Mouse (Mus musculus) embryonic facial prominence, embryonic 14.5 days (tissue): Measurements from ENCODE around the gene Palm. TPM values are rescaled to one million over a fixed set of nuclear protein-coding genes. Genes with fewer than 3 reads are reported as not detected.

Experiments
- ATAC-seq: fragments of 200-750 bp; cut with Nextera tagmentation; 2 replicates; pipeline ENCODE4 v1.8.0; 2017; ENCODE audit warnings: low read depth, moderate number of reproducible peaks, moderate TSS enrichment
- DNase-seq: peaks from one replicate; pipeline ENCODE4 v3.0.0-alpha.2; 2015; ENCODE audit warnings: low spot score
- H3K27ac ChIP-seq: fragments of 300-500 bp; sonication (generic); replicated peaks from 2 replicates; pipeline ENCODE4 v1.5.1; 2014; ENCODE audit warnings: low read depth, mild to moderate bottlenecking, low read length, moderate library complexity
- H3K27me3 ChIP-seq: fragments of 300-500 bp; sonication (generic); replicated peaks from 2 replicates; pipeline ENCODE4 v1.6.1; 2014; ENCODE audit warnings: low read length; ENCODE audit not compliant: control insufficient read depth, insufficient read depth
- H3K36me3 ChIP-seq: fragments of 300-500 bp; sonication (generic); 2 replicates; pipeline ENCODE4 v1.6.1; 2014; ENCODE audit warnings: low read length, mixed read lengths; ENCODE audit not compliant: control insufficient read depth, insufficient read depth
- H3K4me1 ChIP-seq: fragments of 300-500 bp; sonication (generic); 2 replicates; pipeline ENCODE4 v1.6.1; 2014; ENCODE audit warnings: antibody characterized with exemption, low read length; ENCODE audit not compliant: control insufficient read depth, insufficient read depth
- H3K4me2 ChIP-seq: fragments of 300-500 bp; sonication (generic); 2 replicates; pipeline ENCODE4 v1.6.1; 2014; ENCODE audit warnings: low read depth, mild to moderate bottlenecking, low read length, moderate library complexity, mixed read lengths
- H3K4me3 ChIP-seq: fragments of 300-500 bp; sonication (generic); 2 replicates; pipeline ENCODE4 v1.5.1; 2014; ENCODE audit warnings: low read depth, mild to moderate bottlenecking, low read length
- H3K9ac ChIP-seq: fragments of 300-500 bp; sonication (generic); 2 replicates; pipeline ENCODE4 v1.6.1; 2014; ENCODE audit warnings: low read depth, mild to moderate bottlenecking, low read length, moderate library complexity, mixed read lengths
- H3K9me3 ChIP-seq: fragments of 300-500 bp; sonication (generic); 2 replicates; pipeline ENCODE4 v1.6.1; 2016; ENCODE audit warnings: low read length; ENCODE audit not compliant: control insufficient read depth
- WGBS: fragments of 180-500 bp; shearing (Covaris S2); extraction: QIAGEN DNeasy Blood & Tissue Kit; methylation state at CpG from one replicate; pipeline ENCODE4 v1.1.7; 2014; 5-methylcytosine and 5-hydroxymethylcytosine counted together
- polyA plus RNA-seq: library from polyadenylated mRNA; unstranded; fragments of >200 nt; fragmentation: Nextera tagmentation; extraction: Ambion mirVana; gene quantifications from 2 replicates; pipeline ENCODE4 v1.2.1, GENCODE M21; 2014

Palm gene
- polyA plus RNA-seq, 1 experiment from 2014 or later = 62.5 TPM

GRCm38 (mm10) chr10:79820277-79820676 is 26.9 kb downstream of the Palm start:
- H3K9ac ChIP-seq = no peak overlapping the region
- H3K9me3 ChIP-seq = no peaks in the 10 kb centered on the region
- peaks cover 10% of the 10 kb centered on the region for H3K4me1 ChIP-seq
- no peaks in the 10 kb centered on the region for H3K27me3 ChIP-seq
- H3K36me3 ChIP-seq = peaks cover 39% of the 10 kb centered on the region
- no peak overlapping the region for H3K4me2 ChIP-seq
- no peak for DNase-seq
- no peak overlapping the region for H3K27ac ChIP-seq
- WGBS = 79% methylated on average over 6 of the region's 8 CpGs
- ATAC-seq = no peak
- H3K4me3 ChIP-seq = no peak overlapping the region

GRCm38 (mm10) chr10:79820782-79821181 is 27.4 kb downstream of the Palm start, which contains the start of gene Misp:
Misp (plus strand) TSS chr10:79820989.
- no peak for ATAC-seq

GRCm38 (mm10) chr10:79821731-79822130 is 28.4 kb downstream of the Palm start:
- DNase-seq (no peak), ATAC-seq (no peak)
- Histone ChIP-seq H3K4me2 (no peak overlapping the region), H3K9me3 (no peaks in the 10 kb centered on the region), H3K27me3 (no peaks in the 10 kb centered on the region), H3K36me3 (peaks cover 26% of the 10 kb centered on the region), H3K9ac (peak overlapping the region; percentile 57; the same call in 1 of the 2 replicates), H3K4me1 (peaks cover 10% of the 10 kb centered on the region), H3K4me3 (no peak overlapping the region), H3K27ac (peak overlapping the region; percentile 65)
- WGBS = 88% methylated on average over 12 of the region's 12 CpGs

More at GRCm38 (mm10) chr10:79820782-79821181, 27.4 kb downstream of the Palm start, which contains the start of gene Misp:
- no peaks in the 10 kb centered on the region for H3K27me3 ChIP-seq
- peak within 1 kb of the TSS; percentile 65; the same call in 1 of the 2 replicates for H3K27ac ChIP-seq
- H3K9ac ChIP-seq = no peak within 1 kb of the TSS
- H3K4me2 ChIP-seq = no peak within 1 kb of the TSS
- WGBS = 76% methylated on average over 11 of the region's 11 CpGs
- peaks cover 10% of the 10 kb centered on the region for H3K4me1 ChIP-seq
- no peak within 1 kb of the TSS for H3K4me3 ChIP-seq
- no peaks in the 10 kb centered on the region for H3K9me3 ChIP-seq
- peaks cover 34% of the 10 kb centered on the region for H3K36me3 ChIP-seq
- DNase-seq = no peak

GRCm38 (mm10) chr10:79822372-79822771 is 29.0 kb downstream of the Palm start:
- H3K9ac ChIP-seq = peak overlapping the region; percentile 57
- no peaks in the 10 kb centered on the region for H3K27me3 ChIP-seq
- 31% methylated on average over 9 of the region's 17 CpGs for WGBS
- H3K4me2 ChIP-seq = peak overlapping the region; percentile 38
- peak; percentile 77 for DNase-seq
- no peaks in the 10 kb centered on the region for H3K9me3 ChIP-seq
- peaks cover 23% of the 10 kb centered on the region for H3K36me3 ChIP-seq
- H3K4me3 ChIP-seq = no peak overlapping the region
- peak overlapping the region; percentile 65; the same call in 1 of the 2 replicates for H3K27ac ChIP-seq
- peaks cover 10% of the 10 kb centered on the region for H3K4me1 ChIP-seq
- peak; percentile 65 for ATAC-seq

- WGBS = 60% methylated on average over 6 of the region's 6 CpGs
- Histone ChIP-seq H3K36me3 (peaks cover 23% of the 10 kb centered on the region), H3K9ac (peak overlapping the region; percentile 57; the same call in 1 of the 2 replicates), H3K27me3 (no peaks in the 10 kb centered on the region), H3K4me1 (peaks cover 10% of the 10 kb centered on the region), H3K9me3 (no peaks in the 10 kb centered on the region), H3K27ac (peak overlapping the region; percentile 48), H3K4me3 (no peak overlapping the region), H3K4me2 (peak overlapping the region; percentile 38)
- DNase-seq (no peak), ATAC-seq (no peak)
These were observed 29.6 kb downstream of the Palm start for GRCm38 (mm10) chr10:79823011-79823410.

GRCm38 (mm10) chr10:79824413-79824812 is 31.0 kb downstream of the Palm start:
- no peaks in the 10 kb centered on the region for H3K9me3 ChIP-seq
- peaks cover 11% of the 10 kb centered on the region for H3K36me3 ChIP-seq
- H3K4me3 ChIP-seq = no peak overlapping the region
- DNase-seq (no peak), ATAC-seq (no peak)
- peaks cover 10% of the 10 kb centered on the region for H3K4me1 ChIP-seq
- no peak overlapping the region for H3K27ac ChIP-seq
- H3K27me3 ChIP-seq = no peaks in the 10 kb centered on the region
- no peak overlapping the region for H3K9ac ChIP-seq
- no peak overlapping the region for H3K4me2 ChIP-seq
- WGBS = 61% methylated on average over 6 of the region's 6 CpGs

- Histone ChIP-seq H3K4me3 (no peak overlapping the region), H3K4me2 (no peak overlapping the region), H3K9ac (no peak overlapping the region), H3K4me1 (no peaks in the 10 kb centered on the region), H3K27ac (no peak overlapping the region), H3K9me3 (no peaks in the 10 kb centered on the region), H3K27me3 (no peaks in the 10 kb centered on the region), H3K36me3 (no peaks in the 10 kb centered on the region)
- WGBS = 69% methylated on average over 1 of the region's 3 CpGs
- no peak for DNase-seq
- no peak for ATAC-seq
These were observed 38.2 kb downstream of the Palm start for GRCm38 (mm10) chr10:79831583-79831982.

GRCm38 (mm10) chr10:79832026-79832785 is 38.8 kb downstream of the Palm start:
- no peak overlapping the region for H3K4me2 ChIP-seq
- no peaks in the 10 kb centered on the region for H3K27me3 ChIP-seq
- no peak overlapping the region for H3K9ac ChIP-seq
- no peak for DNase-seq
- WGBS = 53% methylated on average over 7 of the region's 7 CpGs
- no peak for ATAC-seq
- H3K9me3 ChIP-seq = no peaks in the 10 kb centered on the region
- H3K27ac ChIP-seq = no peak overlapping the region
- no peaks in the 10 kb centered on the region for H3K4me1 ChIP-seq
- no peak overlapping the region for H3K4me3 ChIP-seq
- H3K36me3 ChIP-seq = no peaks in the 10 kb centered on the region

GRCm38 (mm10) chr10:79832786-79833181 is 39.4 kb downstream of the Palm start:
- DNase-seq (no peak), ATAC-seq (no peak)
- H3K9me3 ChIP-seq = no peaks in the 10 kb centered on the region
- H3K4me1 ChIP-seq = no peaks in the 10 kb centered on the region
- H3K9ac ChIP-seq = no peak overlapping the region
- WGBS = 72% methylated on average over 9 of the region's 9 CpGs
- H3K4me3 ChIP-seq = no peak overlapping the region
- H3K4me2 ChIP-seq = no peak overlapping the region
- no peaks in the 10 kb centered on the region for H3K27me3 ChIP-seq
- no peak overlapping the region for H3K27ac ChIP-seq
- H3K36me3 ChIP-seq = no peaks in the 10 kb centered on the region
